Comparison of ENCODE assay signal across 50 mouse cellular contexts in the genomic region with DNA sequence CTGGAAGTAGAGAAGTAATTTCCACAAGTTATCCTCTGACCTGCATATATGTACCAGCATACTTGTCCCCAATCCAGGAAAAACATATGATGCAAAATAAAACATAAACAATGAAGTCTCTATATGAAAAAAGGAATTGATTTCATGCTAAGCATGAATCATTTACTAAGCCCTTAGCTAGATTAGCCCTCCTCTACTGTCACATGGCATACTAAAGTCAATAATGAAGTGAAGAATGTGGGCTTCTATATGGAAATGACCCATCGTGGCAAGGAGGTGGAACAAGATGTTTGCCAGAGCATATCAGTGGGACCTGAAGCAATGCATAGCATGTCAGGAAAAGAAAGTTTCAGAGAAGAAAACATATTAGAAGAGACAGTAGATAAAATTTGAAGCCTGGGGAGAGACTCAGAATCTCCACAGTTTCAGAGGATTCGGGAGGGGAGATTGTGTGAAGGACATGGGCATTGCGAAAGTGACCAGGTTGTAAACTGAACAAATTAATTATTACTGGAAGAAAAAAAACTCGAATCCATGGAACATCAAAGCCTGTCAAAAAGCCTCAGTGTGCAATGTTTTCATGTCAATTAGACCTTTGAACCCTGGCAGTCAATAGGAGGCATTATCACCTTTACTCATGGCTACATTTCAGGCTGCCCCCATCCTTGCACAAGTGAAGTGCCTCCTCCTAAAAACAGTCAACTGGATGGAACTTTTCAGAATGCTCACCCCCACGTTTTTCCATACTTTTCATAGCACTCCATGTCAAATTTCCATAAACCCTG. TPM values are rescaled to one million over a fixed set of nuclear protein-coding genes. Genes with fewer than 3 reads are reported as not detected.
"Had no signal": no experiment of that assay in that cellular context is flagged by ENCODE, and none has a peak within 500 bp of the region (broad histone marks: within the 10 kb centered on the region; RNA-seq: fewer than 3 reads in every experiment).

No protein-coding gene starts in this region.

- H3K4me2 ChIP-seq: heart, embryonic 11.5 days; heart, embryonic 12.5 days; heart, embryonic 13.5 days; heart, embryonic 15.5 days; hindbrain, embryonic 12.5 days; hindbrain, embryonic 13.5 days; hindbrain, embryonic 14.5 days; hindbrain, embryonic 15.5 days; intestine, embryonic 15.5 days; kidney, embryonic 15.5 days had no signal

- H3K36me3 ChIP-seq: heart, embryonic 10.5 days; heart, embryonic 12.5 days; heart, embryonic 13.5 days; heart, embryonic 15.5 days; hindbrain, embryonic 10.5 days; hindbrain, embryonic 12.5 days; hindbrain, embryonic 13.5 days; hindbrain, embryonic 15.5 days; intestine, embryonic 15.5 days; kidney, embryonic 15.5 days had no signal

- DNase-seq: heart, adult 2 months; heart, postnatal 10 days; heart, postnatal 14 days; heart, postnatal 36 days; heart, postnatal 4 days; kidney, adult 11 months; kidney, adult 18-20 months; kidney, adult 2 months; kidney, adult 8-10 months; kidney, adult 9 months; kidney, postnatal 10 days; kidney, postnatal 14 days; kidney, postnatal 25 days; kidney, postnatal 36 days; kidney, postnatal 4 days; layer of hippocampus, adult 9-11 months had no signal

- H3K4me3 ChIP-seq: heart, adult 2 months; heart, embryonic 10.5 days; heart, embryonic 12.5 days; heart, embryonic 13.5 days; heart, embryonic 15.5 days; hindbrain, embryonic 10.5 days; hindbrain, embryonic 12.5 days; hindbrain, embryonic 13.5 days; hindbrain, embryonic 15.5 days; intestine, embryonic 15.5 days; kidney, embryonic 15.5 days; layer of hippocampus, adult 2 months had no signal

- H3K9me3 ChIP-seq: heart, embryonic 15.5 days; intestine, embryonic 15.5 days had no signal

- H3K4me1 ChIP-seq: heart, embryonic 10.5 days; heart, embryonic 12.5 days; heart, embryonic 13.5 days; heart, embryonic 15.5 days; hindbrain, embryonic 10.5 days; hindbrain, embryonic 12.5 days; hindbrain, embryonic 13.5 days; hindbrain, embryonic 15.5 days; intestine, embryonic 15.5 days; kidney, embryonic 15.5 days had no signal

- H3K9ac ChIP-seq: heart, embryonic 12.5 days; heart, embryonic 13.5 days; heart, embryonic 15.5 days; hindbrain, embryonic 12.5 days; hindbrain, embryonic 13.5 days; hindbrain, embryonic 14.5 days; hindbrain, embryonic 15.5 days; intestine, embryonic 15.5 days; kidney, embryonic 15.5 days had no signal

- ATAC-seq: hindbrain, embryonic 16.5 days; hindbrain, postnatal 0 days; inflammation-experienced regulatory T-cells, adult 6 months; intestine, embryonic 15.5 days; intestine, embryonic 16.5 days; intestine, postnatal 0 days had no signal

- H3K27me3 ChIP-seq: heart, embryonic 12.5 days; heart, embryonic 13.5 days; heart, embryonic 15.5 days; hindbrain, embryonic 12.5 days; hindbrain, embryonic 13.5 days; hindbrain, embryonic 15.5 days; intestine, embryonic 15.5 days; kidney, embryonic 15.5 days had no signal

- H3K27ac ChIP-seq: heart, adult 2 months; heart, embryonic 10.5 days; heart, embryonic 13.5 days; heart, embryonic 15.5 days; hindbrain, embryonic 10.5 days; hindbrain, embryonic 12.5 days; hindbrain, embryonic 13.5 days; hindbrain, embryonic 14.5 days; hindbrain, embryonic 15.5 days; hindbrain, postnatal 0 days; intestine, embryonic 15.5 days; kidney, embryonic 15.5 days; kidney, postnatal 0 days; layer of hippocampus, adult 2 months had no signal

RNA-seq across cellular contexts. Expression of gene Cyp3a16, which starts 5.0 kb away (rescaled TPM):
- total RNA-seq: heart, adult 2 months; heart, adult 8-10 months; heart, postnatal 10 days; heart, postnatal 14 days; heart, postnatal 25 days; heart, postnatal 36 days; heart, postnatal 4 days; hematopoietic stem cell, adult 5-6 weeks; hindbrain, postnatal 0 days; layer of hippocampus, adult 18-20 months; layer of hippocampus, adult 2 months; layer of hippocampus, adult 8-10 months; layer of hippocampus, postnatal 10 days; layer of hippocampus, postnatal 14 days; layer of hippocampus, postnatal 25 days had no signal
- polyA plus RNA-seq: heart, adult 2 months; heart, embryonic 10.5 days; heart, embryonic 11.5 days; heart, embryonic 12.5 days; heart, embryonic 13.5 days; heart, embryonic 14.5 days; heart, embryonic 15.5 days; heart, postnatal 0 days; hindbrain, embryonic 10.5 days; hindbrain, embryonic 11.5 days; hindbrain, embryonic 12.5 days; hindbrain, embryonic 13.5 days; hindbrain, embryonic 14.5 days; hindbrain, embryonic 15.5 days; hindbrain, embryonic 16.5 days; hindbrain, postnatal 0 days; inflammation-experienced regulatory T-cells, adult 6 months; intestine, embryonic 14.5 days; intestine, embryonic 15.5 days; intestine, postnatal 0 days; kidney, adult 2 months; kidney, embryonic 14.5 days; kidney, embryonic 15.5 days; kidney, embryonic 16.5 days; kidney, postnatal 0 days; large intestine, adult 2 months had no signal
